13 mouse cellular contexts compared by ENCODE assay signal in genomic region chr7:131670586-131670985, GRCm38 (mm10).
"Had no signal": no experiment of that assay in that cellular context is flagged by ENCODE, and none has a peak within 500 bp of the region (broad histone marks: within the 10 kb centered on the region; RNA-seq: fewer than 3 reads in every experiment).

No protein-coding gene starts in this region.

- DNase-seq: gastrocnemius, adult 2 months; gastrocnemius, postnatal 10 days; gastrocnemius, postnatal 25 days; heart, adult 18-20 months; heart, postnatal 10 days; heart, postnatal 36 days; kidney, adult 11 months; kidney, adult 2 months; kidney, adult 9 months; kidney, postnatal 25 days; layer of hippocampus, adult 9-11 months; layer of hippocampus, postnatal 36 days; left cerebral cortex, postnatal 4 days had no signal
